In genomic region chr7:121946196-121946595, GRCm38 (mm10) we compare ENCODE assay signal across 29 mouse cellular contexts. TPM values are rescaled to one million over a fixed set of nuclear protein-coding genes. Genes with fewer than 3 reads are reported as not detected.
DNase-seq lines count a peak whose midpoint lies in the region; ATAC-seq lines count a peak whose summit lies in the region.
"Had no signal": no experiment of that assay in that cellular context is flagged by ENCODE, and none has a peak within 500 bp of the region (broad histone marks: within the 10 kb centered on the region; RNA-seq: fewer than 3 reads in every experiment).

No protein-coding gene starts in this region.

- peak; percentile 40; the same call in 1 of the 2 replicates for ATAC-seq in hindbrain, embryonic 16.5 days
- no peak for ATAC-seq in hindbrain, embryonic 11.5 days (ENCODE audit: low FRiP score)
- no peak for ATAC-seq in midbrain, embryonic 11.5 days (ENCODE audit: low FRiP score)
- ATAC-seq: activated CD4-positive, CD25-positive, alpha-beta regulatory T cell, adult 4 months; forebrain, embryonic 16.5 days had no signal

- peaks cover 10% of the 10 kb centered on the region for H3K36me3 ChIP-seq in hindbrain, embryonic 16.5 days (ENCODE audit: control insufficient read depth, insufficient read depth, low read length)
- peaks cover 4% of the 10 kb centered on the region; the same call in 1 of the 2 replicates for H3K36me3 ChIP-seq in hindbrain, embryonic 11.5 days (ENCODE audit: control insufficient read depth, insufficient read depth, low read length)
- no peaks in the 10 kb centered on the region; the same call in 1 of the 2 replicates for H3K36me3 ChIP-seq in midbrain, embryonic 11.5 days (ENCODE audit: control insufficient read depth, insufficient read depth, low read length)

- no peaks in the 10 kb centered on the region for H3K9me3 ChIP-seq in hindbrain, embryonic 16.5 days (ENCODE audit: control insufficient read depth, low read length)
- H3K9me3 ChIP-seq in hindbrain, embryonic 11.5 days (ENCODE audit: control insufficient read depth, low read length) = no peaks in the 10 kb centered on the region
- H3K9me3 ChIP-seq in midbrain, embryonic 11.5 days (ENCODE audit: control insufficient read depth, low read length) = no peaks in the 10 kb centered on the region
- H3K9me3 ChIP-seq: forebrain, embryonic 10.5 days; limb, embryonic 12.5 days; liver, embryonic 15.5 days; stomach, embryonic 15.5 days had no signal

- no peaks in the 10 kb centered on the region for H3K27me3 ChIP-seq in hindbrain, embryonic 16.5 days (replicated peaks; ENCODE audit: control insufficient read depth, insufficient read depth, low read length)
- H3K27me3 ChIP-seq in hindbrain, embryonic 11.5 days (ENCODE audit: control insufficient read depth, insufficient read depth, low read length) = no peaks in the 10 kb centered on the region
- no peaks in the 10 kb centered on the region for H3K27me3 ChIP-seq in midbrain, embryonic 11.5 days (ENCODE audit: control insufficient read depth, insufficient read depth, low read length)
- H3K27me3 ChIP-seq: embryonic facial prominence, embryonic 13.5 days; limb, embryonic 12.5 days; liver, embryonic 15.5 days; stomach, embryonic 15.5 days had no signal

- no peak overlapping the region for H3K27ac ChIP-seq in hindbrain, embryonic 16.5 days (ENCODE audit: low read depth, low read length)
- H3K27ac ChIP-seq in hindbrain, embryonic 11.5 days (ENCODE audit: low read depth, low read length) = no peak overlapping the region
- H3K27ac ChIP-seq in midbrain, embryonic 11.5 days (ENCODE audit: low read depth, low read length) = no peak overlapping the region
- H3K27ac ChIP-seq: embryonic facial prominence, embryonic 13.5 days; forebrain, embryonic 10.5 days; hindbrain, embryonic 14.5 days; kidney, postnatal 0 days; limb, embryonic 12.5 days; liver, embryonic 15.5 days; macrophage; stomach, embryonic 15.5 days had no signal

- H3K4me3 ChIP-seq in hindbrain, embryonic 16.5 days (ENCODE audit: low read length) = no peak overlapping the region
- H3K4me3 ChIP-seq in hindbrain, embryonic 11.5 days (ENCODE audit: low read depth, low read length) = no peak overlapping the region
- no peak overlapping the region for H3K4me3 ChIP-seq in midbrain, embryonic 11.5 days (ENCODE audit: low read depth, low read length)
- H3K4me3 ChIP-seq: embryonic facial prominence, embryonic 13.5 days; forebrain, embryonic 10.5 days; limb, embryonic 12.5 days; liver, embryonic 15.5 days; stomach, embryonic 15.5 days had no signal

- WGBS in hindbrain, embryonic 16.5 days = 81% methylated on average over 5 of the region's 5 CpGs
- WGBS in hindbrain, embryonic 11.5 days = 91% methylated on average over 5 of the region's 5 CpGs
- WGBS in midbrain, embryonic 11.5 days = 88% methylated on average over 5 of the region's 5 CpGs

- H3K4me1 ChIP-seq in hindbrain, embryonic 16.5 days (ENCODE audit: control insufficient read depth, insufficient read depth, low read depth, low read length) = no peaks in the 10 kb centered on the region
- no peaks in the 10 kb centered on the region for H3K4me1 ChIP-seq in hindbrain, embryonic 11.5 days (replicated peaks; ENCODE audit: control insufficient read depth, insufficient read depth, low read length)
- no peaks in the 10 kb centered on the region for H3K4me1 ChIP-seq in midbrain, embryonic 11.5 days (ENCODE audit: control insufficient read depth, insufficient read depth, low read length)
- H3K4me1 ChIP-seq: embryonic facial prominence, embryonic 13.5 days; forebrain, embryonic 10.5 days; limb, embryonic 12.5 days; liver, embryonic 15.5 days; stomach, embryonic 15.5 days had no signal

- no peak overlapping the region for H3K4me2 ChIP-seq in hindbrain, embryonic 16.5 days (ENCODE audit: low read length)
- no peak overlapping the region for H3K4me2 ChIP-seq in hindbrain, embryonic 11.5 days (replicated peaks; ENCODE audit: low read depth, low read length)
- H3K4me2 ChIP-seq in midbrain, embryonic 11.5 days = no peak overlapping the region
- H3K4me2 ChIP-seq: embryonic facial prominence, embryonic 13.5 days; heart, embryonic 11.5 days; hindbrain, embryonic 14.5 days; limb, embryonic 12.5 days; liver, embryonic 15.5 days; lung, embryonic 14.5 days; stomach, embryonic 15.5 days had no signal

- no peak overlapping the region for H3K9ac ChIP-seq in hindbrain, embryonic 16.5 days (ENCODE audit: low read depth, low read length)
- H3K9ac ChIP-seq in hindbrain, embryonic 11.5 days (ENCODE audit: low read depth, low read length) = no peak overlapping the region
- H3K9ac ChIP-seq in midbrain, embryonic 11.5 days (ENCODE audit: low read length) = no peak overlapping the region
- H3K9ac ChIP-seq: embryonic facial prominence, embryonic 13.5 days; hindbrain, embryonic 14.5 days; limb, embryonic 12.5 days; liver, embryonic 15.5 days; lung, embryonic 14.5 days; stomach, embryonic 15.5 days had no signal

- DNase-seq in hindbrain, embryonic 11.5 days (ENCODE audit: low spot score) = no peak
- DNase-seq in brain, adult 2 months (ENCODE audit: low read depth, low spot score) = peak; percentile 43
- DNase-seq in cerebellum, adult 11-12 months = peak; percentile 60
- DNase-seq in cerebellum, adult 9-11 months = peak; percentile 66
- DNase-seq in midbrain, embryonic 11.5 days (ENCODE audit: low spot score, missing footprints) = no peak
- no peak for DNase-seq in kidney, postnatal 25 days
- DNase-seq in thymus, postnatal 0 days (ENCODE audit: low spot score) = no peak
- DNase-seq: adrenal gland, postnatal 36 days; B cell, adult 2 months; heart, adult 11 months; heart, postnatal 36 days; kidney, adult 2 months; lung, embryonic 14.5 days; midbrain, embryonic 14.5 days; retina, postnatal 1 day; right cerebral cortex, postnatal 14 days; thymus, postnatal 14 days had no signal

RNA-seq across cellular contexts. Expression of gene Cog7, which starts 35.3 kb away (rescaled TPM):
- polyA plus RNA-seq in hindbrain, embryonic 16.5 days (2015; fragmentation: Nextera tagmentation; extraction: Ambion mirVana) = 32.3 and 33.9 TPM in 2 replicates
- polyA plus RNA-seq in hindbrain, embryonic 11.5 days (2014; fragmentation: Nextera tagmentation; extraction: Ambion mirVana) = 18.5 and 21.6 TPM in 2 replicates
- polyA plus RNA-seq in midbrain, embryonic 11.5 days (2014; fragmentation: Nextera tagmentation; extraction: Ambion mirVana) = 14.5 and 19.1 TPM in 2 replicates
- 5.5 and 10.9 TPM in 2 replicates for polyA plus RNA-seq in thymus, postnatal 0 days (2015; fragmentation: Nextera tagmentation; extraction: Ambion mirVana)

Comparison
In these comparisons a context has a peak if more than half of its experiments do, and no peak if none do; other contexts are left out.
1. DNase-seq: peak in brain, adult 2 months (single experiment), cerebellum, adult 11-12 months (single experiment) and cerebellum, adult 9-11 months (single experiment); none in hindbrain, embryonic 11.5 days (single experiment), midbrain, embryonic 11.5 days (single experiment), kidney, postnatal 25 days (0 of 2) and thymus, postnatal 0 days (single experiment).